ENCODE assay signal across 8 mouse cellular contexts in the genomic region with DNA sequence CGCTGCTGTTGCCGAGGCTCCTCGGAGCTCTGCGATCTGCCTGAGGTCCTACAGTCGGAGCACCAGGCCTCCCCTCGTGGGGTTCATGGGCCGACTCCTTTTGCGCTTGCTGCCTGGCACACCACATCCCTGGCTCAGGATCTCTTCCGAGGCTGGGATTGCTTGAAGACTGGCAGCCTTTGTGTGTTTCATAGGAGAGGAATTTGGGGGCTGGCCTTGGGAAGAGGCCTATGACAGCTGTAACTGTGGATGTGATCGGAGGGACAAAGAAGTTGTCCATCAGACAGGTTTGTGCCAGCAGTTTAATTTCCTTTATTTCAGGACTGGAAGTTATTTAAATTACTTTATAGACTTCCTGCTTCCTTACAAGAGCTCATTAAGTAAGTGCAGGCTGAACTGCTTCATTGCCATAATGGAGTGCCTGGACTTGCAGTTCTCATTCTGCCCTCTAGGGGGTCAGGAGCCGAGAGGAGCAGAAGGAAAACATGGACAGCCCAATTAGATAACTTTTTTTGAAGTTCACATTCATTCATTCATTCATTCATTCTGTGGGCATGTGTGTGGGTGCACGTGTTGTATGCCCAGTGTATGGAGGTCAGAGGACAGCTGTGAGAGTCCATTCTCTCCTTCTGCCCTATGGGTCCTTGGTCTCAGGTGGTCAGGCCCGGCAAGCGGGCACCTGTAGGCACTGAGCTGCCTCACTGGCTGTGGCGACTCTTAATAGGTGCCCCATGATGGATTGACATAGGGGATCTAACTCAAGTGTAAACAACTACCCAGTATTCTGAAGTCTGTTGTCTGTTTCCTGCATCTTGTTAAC.
DNase-seq lines count a peak whose midpoint lies in the region; ATAC-seq lines count a peak whose summit lies in the region.

No protein-coding gene starts in this region.

- no peak overlapping the region for H3K9ac ChIP-seq in embryonic facial prominence, embryonic 12.5 days

- H3K4me2 ChIP-seq in embryonic facial prominence, embryonic 12.5 days (replicated peaks), result no peak overlapping the region

- peak; percentile 41 to 46 for DNase-seq in cerebellum, adult 18-20 months
- DNase-seq in adrenal gland, postnatal 10 days, result peak; percentile 84
- peak; percentile 70 to 85 for DNase-seq in heart, postnatal 14 days
- DNase-seq in layer of hippocampus, adult 8-10 months (ENCODE audit: low spot score in 2 of 2), result peak; percentile 19 to 21
- DNase-seq in spleen, postnatal 36 days (ENCODE audit: low spot score in 2 of 2), result peak; percentile 11 to 20

- no peak overlapping the region for H3K4me3 ChIP-seq in embryonic facial prominence, embryonic 12.5 days

- H3K36me3 ChIP-seq in embryonic facial prominence, embryonic 12.5 days, result no peaks in the 10 kb centered on the region

- ATAC-seq in cerebellum, adult (ENCODE audit: insufficient number of reproducible peaks, low FRiP score, low TSS enrichment), result no peak
- no peak for ATAC-seq in embryonic facial prominence, embryonic 12.5 days (ENCODE audit: insufficient number of reproducible peaks, insufficient read depth, low FRiP score, low TSS enrichment)
- peak; percentile 78 for ATAC-seq in megakaryocyte-erythroid progenitor cell, adult 5-6 weeks (replicated peaks; ENCODE audit: low FRiP score, low TSS enrichment, poor library complexity, severe bottlenecking)

- no peaks in the 10 kb centered on the region for H3K9me3 ChIP-seq in embryonic facial prominence, embryonic 12.5 days

- H3K27ac ChIP-seq in embryonic facial prominence, embryonic 12.5 days, result peak overlapping the region; percentile 52; the same call in 1 of the 2 replicates

- H3K4me1 ChIP-seq in embryonic facial prominence, embryonic 12.5 days, result peaks cover 69% of the 10 kb centered on the region

- WGBS in embryonic facial prominence, embryonic 12.5 days, result 53% methylated on average over 15 of the region's 15 CpGs

- H3K27me3 ChIP-seq in embryonic facial prominence, embryonic 12.5 days, result no peaks in the 10 kb centered on the region

- intact Hi-C loops in heart, postnatal 14 days (cut with DNase I), result no loop called here

Comparison
In these comparisons a context has a peak if more than half of its experiments do, and no peak if none do; other contexts are left out.
1. DNase-seq: peak in every context shown above with its lines; median percentile 84 in adrenal gland, postnatal 10 days; 78 in heart, postnatal 14 days; 44 in cerebellum, adult 18-20 months; 20 in layer of hippocampus, adult 8-10 months; 16 in spleen, postnatal 36 days.